Comparison of ENCODE assay signal across 14 mouse cellular contexts in the genomic region with DNA sequence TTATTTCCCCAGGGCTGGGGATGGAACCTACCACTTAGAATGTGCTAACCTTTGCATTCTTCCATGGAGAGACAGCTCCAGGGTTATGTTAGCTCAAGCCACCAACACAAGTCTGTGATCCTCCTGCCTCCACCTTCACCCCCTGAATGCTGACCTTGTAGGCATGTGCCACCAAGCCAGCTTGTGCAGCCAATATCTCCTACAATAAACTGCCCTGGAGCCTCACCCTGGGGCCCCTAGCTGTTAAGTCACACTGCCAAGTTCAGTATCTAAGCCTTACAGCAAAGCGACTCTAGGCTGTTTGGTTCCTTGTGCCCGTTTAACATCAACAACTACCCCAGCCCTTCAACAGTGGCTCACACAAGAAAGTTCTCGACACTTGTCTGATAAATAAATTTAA. TPM values are rescaled to one million over a fixed set of nuclear protein-coding genes. Genes with fewer than 3 reads are reported as not detected.
DNase-seq lines count a peak whose midpoint lies in the region; ATAC-seq and TF ChIP-seq lines count a peak whose summit lies in the region.
"Had no signal": no experiment of that assay in that cellular context is flagged by ENCODE, and none has a peak within 500 bp of the region (broad histone marks: within the 10 kb centered on the region; RNA-seq: fewer than 3 reads in every experiment).

No protein-coding gene starts in this region.

- 44% methylated on average over 3 of the region's 3 CpGs for WGBS in heart, postnatal 0 days
- WGBS in heart, embryonic 12.5 days: 30% methylated on average over 3 of the region's 3 CpGs
- 41% methylated on average over 3 of the region's 3 CpGs for WGBS in neural tube, embryonic 11.5 days
- 65% methylated on average over 3 of the region's 3 CpGs for WGBS in lung, postnatal 0 days

- peaks cover 21% of the 10 kb centered on the region for H3K4me1 ChIP-seq in heart, postnatal 0 days (ENCODE audit: control insufficient read depth, insufficient read depth)
- H3K4me1 ChIP-seq in heart, embryonic 12.5 days (replicated peaks): peaks cover 27% of the 10 kb centered on the region
- H3K4me1 ChIP-seq in neural tube, embryonic 11.5 days (ENCODE audit: control insufficient read depth, insufficient read depth, low read length): peaks cover 8% of the 10 kb centered on the region
- H3K4me1 ChIP-seq in lung, postnatal 0 days (ENCODE audit: insufficient read depth, low read depth, low read length): no peaks in the 10 kb centered on the region

- TF ChIP-seq CTCF in heart, postnatal 0 days (IDR thresholded peaks at IDR 0.05; ENCODE audit: low read depth): no peak
- TF ChIP-seq CTCF in lung, postnatal 0 days (IDR thresholded peaks at IDR 0.05): no peak

- peak; percentile 13 for DNase-seq in embryo, embryonic 10.5 days (ENCODE audit: low spot score)
- DNase-seq in embryo, embryonic 10 days (ENCODE audit: low spot score): no peak
- no peak for DNase-seq in heart, postnatal 0 days (ENCODE audit: low spot score)
- DNase-seq in ZHBTc4 (ENCODE audit: low read depth, low spot score): peak; percentile 23
- no peak for DNase-seq in neural tube, embryonic 11.5 days (ENCODE audit: low spot score)
- no peak for DNase-seq in layer of hippocampus, postnatal 10 days (ENCODE audit: low spot score in 2 of 2)
- DNase-seq in lung, postnatal 0 days (ENCODE audit: low spot score): no peak
- DNase-seq: cerebellum, postnatal 14 days had no signal

- H3K4me2 ChIP-seq in heart, postnatal 0 days (ENCODE audit: low read depth, low read length): 0 out of 2 replicates have a peak overlapping the region, but pooled peaks have one; percentile 0
- no peak overlapping the region for H3K4me2 ChIP-seq in heart, embryonic 12.5 days
- no peak overlapping the region for H3K4me2 ChIP-seq in neural tube, embryonic 11.5 days (ENCODE audit: low read depth)
- no peak overlapping the region for H3K4me2 ChIP-seq in lung, postnatal 0 days (replicated peaks; ENCODE audit: low read depth, low read length)

- H3K27ac ChIP-seq in heart, postnatal 0 days (ENCODE audit: low read depth): peak overlapping the region; percentile 58; the same call in 1 of the 2 replicates
- H3K27ac ChIP-seq in heart, embryonic 12.5 days (ENCODE audit: poor library complexity, severe bottlenecking): no peak overlapping the region
- H3K27ac ChIP-seq in neural tube, embryonic 11.5 days (ENCODE audit: low read depth, low read length): no peak overlapping the region
- H3K27ac ChIP-seq in lung, postnatal 0 days (ENCODE audit: low read length): no peak overlapping the region
- H3K27ac ChIP-seq: hindbrain, embryonic 15.5 days; liver, embryonic 14.5 days had no signal

- ATAC-seq in heart, postnatal 0 days (ENCODE audit: insufficient read depth, low read depth): no peak
- no peak for ATAC-seq in heart, embryonic 12.5 days (ENCODE audit: insufficient number of reproducible peaks, low FRiP score)
- ATAC-seq in neural tube, embryonic 11.5 days (ENCODE audit: insufficient read depth, low FRiP score, low TSS enrichment): 0 out of 2 replicates have a peak, but pooled peaks have one; percentile 1
- ATAC-seq in lung, postnatal 0 days: no peak

- H3K36me3 ChIP-seq in heart, postnatal 0 days (replicated peaks; ENCODE audit: control insufficient read depth, insufficient read depth, low read length): no peaks in the 10 kb centered on the region
- H3K36me3 ChIP-seq in heart, embryonic 12.5 days: no peaks in the 10 kb centered on the region
- H3K36me3 ChIP-seq in neural tube, embryonic 11.5 days (ENCODE audit: control insufficient read depth, insufficient read depth, low read length): no peaks in the 10 kb centered on the region
- no peaks in the 10 kb centered on the region for H3K36me3 ChIP-seq in lung, postnatal 0 days (ENCODE audit: insufficient read depth, low read length)
- H3K36me3 ChIP-seq: hindbrain, embryonic 15.5 days had no signal

- no peaks in the 10 kb centered on the region; the same call in 1 of the 2 replicates for H3K9me3 ChIP-seq in heart, postnatal 0 days (replicated peaks; ENCODE audit: control insufficient read depth, low read length)
- no peaks in the 10 kb centered on the region for H3K9me3 ChIP-seq in heart, embryonic 12.5 days (replicated peaks)
- no peaks in the 10 kb centered on the region for H3K9me3 ChIP-seq in neural tube, embryonic 11.5 days (ENCODE audit: control insufficient read depth, low read length)
- no peaks in the 10 kb centered on the region for H3K9me3 ChIP-seq in lung, postnatal 0 days (ENCODE audit: low read length)

- H3K9ac ChIP-seq in heart, postnatal 0 days (replicated peaks; ENCODE audit: low read depth, low read length): no peak overlapping the region
- H3K9ac ChIP-seq in heart, embryonic 12.5 days: no peak overlapping the region
- no peak overlapping the region for H3K9ac ChIP-seq in neural tube, embryonic 11.5 days (ENCODE audit: low read length)
- no peak overlapping the region for H3K9ac ChIP-seq in lung, postnatal 0 days (replicated peaks; ENCODE audit: low read depth)
- H3K9ac ChIP-seq: liver, embryonic 14.5 days had no signal

- H3K4me3 ChIP-seq in heart, postnatal 0 days (ENCODE audit: low read depth, low read length): no peak overlapping the region
- H3K4me3 ChIP-seq in heart, embryonic 12.5 days: no peak overlapping the region
- no peak overlapping the region for H3K4me3 ChIP-seq in neural tube, embryonic 11.5 days (ENCODE audit: low read depth, low read length)
- H3K4me3 ChIP-seq in lung, postnatal 0 days (ENCODE audit: low read depth, low read length): no peak overlapping the region

- no peaks in the 10 kb centered on the region for H3K27me3 ChIP-seq in heart, postnatal 0 days (ENCODE audit: control insufficient read depth, insufficient read depth, low read length)
- H3K27me3 ChIP-seq in heart, embryonic 12.5 days (replicated peaks): no peaks in the 10 kb centered on the region
- H3K27me3 ChIP-seq in neural tube, embryonic 11.5 days (ENCODE audit: control insufficient read depth, insufficient read depth, low read length): no peaks in the 10 kb centered on the region
- H3K27me3 ChIP-seq in lung, postnatal 0 days (replicated peaks; ENCODE audit: insufficient read depth, low read length): no peaks in the 10 kb centered on the region
- H3K27me3 ChIP-seq: hindbrain, embryonic 15.5 days had no signal

- TF ChIP-seq EP300 in heart, postnatal 0 days (IDR thresholded peaks at IDR 0.05; ENCODE audit: low read depth): no peak
- TF ChIP-seq EP300 in lung, postnatal 0 days (IDR thresholded peaks at IDR 0.05): no peak

RNA-seq across cellular contexts. Expression of gene Drd3, which starts 47.3 kb away (rescaled TPM):
- 0.46 TPM in 1 of 2 replicates, not detected in the other for total RNA-seq in heart, postnatal 0 days (2014; rRNA removed; ENCODE audit: low replicate concordance)
- polyA plus RNA-seq in heart, postnatal 0 days (2015; fragmentation: Nextera tagmentation; extraction: Ambion mirVana): not detected in 2 replicates
- polyA plus RNA-seq in heart, embryonic 12.5 days (2016; fragmentation: Nextera tagmentation; extraction: Ambion mirVana): not detected in 2 replicates
- polyA plus RNA-seq in neural tube, embryonic 11.5 days (2014; fragmentation: Nextera tagmentation; extraction: Ambion mirVana): not detected in 2 replicates
- under 1 TPM; 0.41 to 0.54 TPM for total RNA-seq in layer of hippocampus, postnatal 10 days (2021)
- polyA plus RNA-seq in lung, postnatal 0 days (2015; fragmentation: Nextera tagmentation; extraction: Ambion mirVana): not detected in 2 replicates
- total RNA-seq: gastrocnemius, postnatal 10 days; MEL; monocyte, adult 5-6 weeks had no signal
- polyA plus RNA-seq: hindbrain, embryonic 15.5 days; liver, embryonic 14.5 days had no signal

Comparison
In these comparisons a context has a peak if more than half of its experiments do, and no peak if none do; other contexts are left out.
1. DNase-seq: peak in embryo, embryonic 10.5 days (single experiment) and ZHBTc4 (single experiment); none in embryo, embryonic 10 days (single experiment), heart, postnatal 0 days (single experiment), neural tube, embryonic 11.5 days (single experiment), layer of hippocampus, postnatal 10 days (0 of 2) and lung, postnatal 0 days (single experiment).